Mouse (Mus musculus) midbrain, postnatal 0 days (tissue): ENCODE measurements at regions not wholly inside any gene's neighbourhood (a gene's known extent, or its start where the extent isn't known, plus 50 kb on each side); places are given as distances from the start of the nearest gene placed in this dataset.
A peak's percentile ranks its signal among the peaks of the same experiment; 100 is the strongest.

Experiments used
- ATAC-seq: fragments of 200-750 bp; cut with Nextera tagmentation; 2 replicates; pipeline ENCODE4 v1.8.0; 2017; ENCODE audit warnings: moderate number of reproducible peaks, mild to moderate bottlenecking, moderate TSS enrichment, moderate library complexity; ENCODE audit not compliant: low FRiP score
- DNase-seq: peaks from one replicate; pipeline ENCODE4 v3.0.0-alpha.2; 2015; ENCODE audit warnings: low spot score
- H3K27ac ChIP-seq: fragments of 300-500 bp; sonication (generic); 2 replicates; pipeline ENCODE4 v1.5.1; 2014; ENCODE audit warnings: low read depth, mild to moderate bottlenecking, low read length, mixed read lengths
- H3K27me3 ChIP-seq: fragments of 300-500 bp; sonication (generic); 2 replicates; pipeline ENCODE4 v1.6.1; 2014; ENCODE audit warnings: low read length, control low read depth, mixed read lengths; ENCODE audit not compliant: insufficient read depth
- H3K36me3 ChIP-seq: fragments of 300-500 bp; sonication (generic); 2 replicates; pipeline ENCODE4 v1.6.1; 2014; ENCODE audit warnings: low read length, control low read depth, mixed read lengths; ENCODE audit not compliant: insufficient read depth
- H3K4me1 ChIP-seq: fragments of 300-500 bp; sonication (generic); 2 replicates; pipeline ENCODE4 v1.6.1; 2014; ENCODE audit warnings: mild to moderate bottlenecking, control low read depth, antibody characterized with exemption, low read length, mixed read lengths; ENCODE audit not compliant: insufficient read depth
- H3K4me2 ChIP-seq: fragments of 300-500 bp; sonication (generic); 2 replicates; pipeline ENCODE4 v1.6.1; 2014; ENCODE audit warnings: low read depth, mild to moderate bottlenecking, low read length, mixed read lengths; ENCODE audit not compliant: poor library complexity, severe bottlenecking
- H3K4me3 ChIP-seq: fragments of 300-500 bp; sonication (generic); 2 replicates; pipeline ENCODE4 v1.5.1; 2014; ENCODE audit warnings: low read depth, mild to moderate bottlenecking, low read length, moderate library complexity
- H3K9ac ChIP-seq: fragments of 300-500 bp; sonication (generic); replicated peaks from 2 replicates; pipeline ENCODE4 v1.6.1; 2014; ENCODE audit warnings: mild to moderate bottlenecking, low read length, moderate library complexity, mixed read lengths; ENCODE audit not compliant: poor library complexity, severe bottlenecking
- H3K9me3 ChIP-seq: fragments of 300-500 bp; sonication (generic); 2 replicates; pipeline ENCODE4 v1.6.1; 2016; ENCODE audit warnings: low read length, control low read depth
- CTCF ChIP-seq: IDR thresholded peaks from 2 replicates; pipeline ENCODE4 v1.5.1; 2016; ENCODE audit warnings: antibody characterized with exemption, mild to moderate bottlenecking
- WGBS: fragments of 180-500 bp; shearing (Covaris S2); extraction: QIAGEN DNeasy Blood & Tissue Kit; methylation state at CpG from one replicate; pipeline ENCODE4 v1.1.7; 2014; 5-methylcytosine and 5-hydroxymethylcytosine counted together

- TF ChIP-seq CTCF, result no peak
- DNase-seq (no peak), ATAC-seq (no peak)
- H3K9me3 ChIP-seq, result no peaks in the 10 kb centered on the region
- H3K27ac ChIP-seq, result no peak overlapping the region
- WGBS, result 21% methylated on average over 5 of the region's 5 CpGs
- H3K27me3 ChIP-seq, result no peaks in the 10 kb centered on the region
- no peaks in the 10 kb centered on the region for H3K4me1 ChIP-seq
- H3K9ac ChIP-seq, result no peak overlapping the region
- no peak overlapping the region for H3K4me2 ChIP-seq
- H3K4me3 ChIP-seq, result no peak overlapping the region
- no peaks in the 10 kb centered on the region for H3K36me3 ChIP-seq
Observed at GRCm38 (mm10) chr10:12018281-12018680, 675.1 kb downstream of the Epm2a start.

- Histone ChIP-seq H3K27me3 (no peaks in the 10 kb centered on the region), H3K4me3 (no peak overlapping the region), H3K27ac (no peak overlapping the region), H3K9me3 (no peaks in the 10 kb centered on the region), H3K4me1 (no peaks in the 10 kb centered on the region), H3K36me3 (no peaks in the 10 kb centered on the region), H3K4me2 (no peak overlapping the region), H3K9ac (no peak overlapping the region)
- TF ChIP-seq CTCF, result no peak
- ATAC-seq, result no peak
- 65% methylated on average over 14 of the region's 14 CpGs for WGBS
- DNase-seq, result peak; percentile 68
Observed at GRCm38 (mm10) chr10:12019159-12019779, 676.1 kb downstream of the Epm2a start.

GRCm38 (mm10) chr10:12020576-12020975 is 677.4 kb downstream of the Epm2a start:
- Histone ChIP-seq H3K4me3 (no peak overlapping the region), H3K9me3 (no peaks in the 10 kb centered on the region), H3K27ac (no peak overlapping the region), H3K4me1 (no peaks in the 10 kb centered on the region), H3K27me3 (no peaks in the 10 kb centered on the region), H3K4me2 (no peak overlapping the region), H3K9ac (no peak overlapping the region), H3K36me3 (no peaks in the 10 kb centered on the region)
- no peak for ATAC-seq
- no peak for TF ChIP-seq CTCF
- WGBS, result 94% methylated on average over 4 of the region's 4 CpGs
- no peak for DNase-seq

GRCm38 (mm10) chr10:12035159-12035558 is 692.0 kb downstream of the Epm2a start:
- no peaks in the 10 kb centered on the region for H3K27me3 ChIP-seq
- ATAC-seq (no peak), DNase-seq (no peak)
- H3K4me2 ChIP-seq, result no peak overlapping the region
- no peaks in the 10 kb centered on the region for H3K36me3 ChIP-seq
- TF ChIP-seq CTCF, result no peak
- H3K4me1 ChIP-seq, result no peaks in the 10 kb centered on the region
- 53% methylated on average over 1 of the region's 1 CpGs for WGBS
- no peak overlapping the region for H3K9ac ChIP-seq
- H3K27ac ChIP-seq, result no peak overlapping the region
- H3K4me3 ChIP-seq, result no peak overlapping the region
- H3K9me3 ChIP-seq, result no peaks in the 10 kb centered on the region

GRCm38 (mm10) chr10:12045937-12046336 is 702.7 kb downstream of the Epm2a start:
- TF ChIP-seq CTCF, result no peak
- H3K4me3 ChIP-seq, result no peak overlapping the region
- H3K4me2 ChIP-seq, result no peak overlapping the region
- no peaks in the 10 kb centered on the region for H3K36me3 ChIP-seq
- no peak for ATAC-seq
- WGBS, result 49% methylated on average over 2 of the region's 2 CpGs
- no peak overlapping the region for H3K27ac ChIP-seq
- no peak for DNase-seq
- no peaks in the 10 kb centered on the region for H3K9me3 ChIP-seq
- H3K4me1 ChIP-seq, result no peaks in the 10 kb centered on the region
- H3K27me3 ChIP-seq, result no peaks in the 10 kb centered on the region
- no peak overlapping the region for H3K9ac ChIP-seq

- no peak for TF ChIP-seq CTCF
- DNase-seq, result no peak
- no peak for ATAC-seq
- no peaks in the 10 kb centered on the region for H3K27me3 ChIP-seq
- no peak overlapping the region for H3K4me3 ChIP-seq
- no peak overlapping the region for H3K27ac ChIP-seq
- H3K4me1 ChIP-seq, result no peaks in the 10 kb centered on the region
- no peaks in the 10 kb centered on the region for H3K9me3 ChIP-seq
- H3K36me3 ChIP-seq, result no peaks in the 10 kb centered on the region
- 94% methylated on average over 1 of the region's 1 CpGs for WGBS
- no peak overlapping the region for H3K4me2 ChIP-seq
- no peak overlapping the region for H3K9ac ChIP-seq
Observed at GRCm38 (mm10) chr10:12059728-12060127, 716.5 kb downstream of the Epm2a start.
